Mouse (Mus musculus) ES-Bruce4 (cell line): ENCODE measurements at regions not wholly inside any gene's neighbourhood (a gene's known extent, or its start where the extent isn't known, plus 50 kb on each side); places are given as distances from the start of the nearest gene placed in this dataset.

Experiments
- EP300 ChIP-seq: IDR thresholded peaks from 2 replicates; pipeline ENCODE4 v1.6.1; 2011; ENCODE audit warnings: low read depth, low read length; ENCODE audit not compliant: insufficient read depth
- POLR2A ChIP-seq: IDR thresholded peaks from one replicate; pipeline ENCODE4 v1.8.1; 2011; ENCODE audit warnings: low read length; ENCODE audit not compliant: insufficient read depth

DNA sequence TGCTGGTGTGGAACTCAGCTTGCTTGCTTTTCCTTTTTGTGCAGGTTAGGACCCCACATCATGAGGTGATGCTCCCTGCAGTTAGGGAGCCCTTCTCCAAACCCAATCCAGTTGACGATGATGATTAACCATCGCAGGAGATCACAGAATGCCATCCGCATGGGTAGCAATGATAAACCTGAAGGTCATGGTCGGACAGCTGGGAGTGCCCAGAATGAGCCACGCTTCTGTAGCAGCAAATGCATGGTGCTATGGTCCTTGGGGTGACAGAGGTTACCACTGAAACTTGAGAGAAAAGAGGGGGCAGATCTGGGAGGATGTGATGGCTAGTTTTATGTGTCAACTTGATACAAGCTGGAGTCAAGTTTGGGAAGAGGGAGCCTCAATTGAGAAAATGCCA lies 170.3 kb downstream of the Inhbb start:
- TF ChIP-seq EP300: no peak
- TF ChIP-seq POLR2A: no peak
